Mouse (Mus musculus): ENCODE results near the gene Btbd11.

DNA sequence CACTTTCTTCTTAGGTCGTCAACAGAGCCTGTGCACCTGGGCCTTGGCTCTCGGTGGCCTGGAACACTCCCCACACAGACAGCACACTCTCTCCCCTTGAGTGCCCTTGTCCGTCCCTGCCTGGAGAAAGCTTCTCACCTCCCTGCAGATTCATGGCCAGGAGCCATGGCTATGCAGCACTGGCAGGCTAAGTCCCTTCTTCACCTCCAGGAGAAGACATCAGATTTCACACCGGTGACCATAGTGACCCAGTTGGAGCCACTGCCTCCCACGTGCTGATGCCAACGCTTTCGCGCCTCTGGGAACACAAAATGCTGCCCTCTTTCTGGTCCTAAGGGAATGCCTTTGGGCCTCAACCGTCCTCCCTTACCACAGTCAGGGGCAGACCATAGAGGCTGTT lies 217.9 kb downstream of the Btbd11 start:
- TF ChIP-seq CTCF (IDR thresholded peaks at IDR 0.05; ENCODE audit: extremely low read depth, insufficient read length, insufficient replicate concordance, low read depth, low read length) (no peak), POLR2A (IDR thresholded peaks at IDR 0.05; ENCODE audit: low read depth, low read length) (no peak)

Data from small intestine, adult 2 months (tissue).